Mouse (Mus musculus) layer of hippocampus, adult 9-11 months (tissue): ENCODE data around the gene Gabarapl1.

Experiments used
- DNase-seq: peaks from one replicate; pipeline ENCODE4 v3.0.0; 2022

Gabarapl1 gene

GRCm38 (mm10) chr6:129538555-129538954 lies 5.6 kb downstream of the Gabarapl1 start:
- no peak for DNase-seq

GRCm38 (mm10) chr6:129541931-129542330 lies 9.0 kb downstream of the Gabarapl1 start:
- DNase-seq = no peak

- no peak for DNase-seq
Observed at GRCm38 (mm10) chr6:129542540-129542939, 9.6 kb downstream of the Gabarapl1 start.

- DNase-seq = peak; percentile 59
Observed at GRCm38 (mm10) chr6:129543709-129544606, 11.0 kb downstream of the Gabarapl1 start.

- DNase-seq = no peak
Observed at GRCm38 (mm10) chr6:129547277-129547676, 14.3 kb downstream of the Gabarapl1 start.

GRCm38 (mm10) chr6:129548009-129548408 lies 15.0 kb downstream of the Gabarapl1 start:
- no peak for DNase-seq

GRCm38 (mm10) chr6:129557298-129558023 lies 24.5 kb downstream of the Gabarapl1 start:
- DNase-seq = no peak

GRCm38 (mm10) chr6:129558946-129559640 lies 26.1 kb downstream of the Gabarapl1 start:
- DNase-seq = peak; percentile 40

GRCm38 (mm10) chr6:129559641-129560027 lies 26.7 kb downstream of the Gabarapl1 start:
- no peak for DNase-seq

- no peak for DNase-seq
Observed at GRCm38 (mm10) chr6:129565257-129565656, 32.3 kb downstream of the Gabarapl1 start.

- no peak for DNase-seq
Observed at GRCm38 (mm10) chr6:129575315-129575714, 42.4 kb downstream of the Gabarapl1 start.

- no peak for DNase-seq
Observed at GRCm38 (mm10) chr6:129577605-129578004, 44.6 kb downstream of the Gabarapl1 start, which contains the start of gene Klre1. Gene Klre1 (plus strand): TSS chr6:129577905.

GRCm38 (mm10) chr6:129581274-129581673 lies 48.3 kb downstream of the Gabarapl1 start:
- no peak for DNase-seq

- DNase-seq = no peak
Observed at GRCm38 (mm10) chr6:129581896-129582295, 48.9 kb downstream of the Gabarapl1 start.

GRCm38 (mm10) chr6:129583014-129583413 lies 50.1 kb downstream of the Gabarapl1 start:
- no peak for DNase-seq

GRCm38 (mm10) chr6:129591508-129591907 lies 58.5 kb downstream of the Gabarapl1 start, which contains the start of gene Klrd1:
Gene Klrd1 (plus strand): TSS chr6:129591782.
- DNase-seq = no peak
